Mouse (Mus musculus): ENCODE results near the gene Gdf10. TPM values are rescaled to one million over a fixed set of nuclear protein-coding genes. Genes with fewer than 3 reads are reported as not detected.

The Gdf10 gene
- total and polyA plus RNA-seq, 3 experiments = not detected

DNA sequence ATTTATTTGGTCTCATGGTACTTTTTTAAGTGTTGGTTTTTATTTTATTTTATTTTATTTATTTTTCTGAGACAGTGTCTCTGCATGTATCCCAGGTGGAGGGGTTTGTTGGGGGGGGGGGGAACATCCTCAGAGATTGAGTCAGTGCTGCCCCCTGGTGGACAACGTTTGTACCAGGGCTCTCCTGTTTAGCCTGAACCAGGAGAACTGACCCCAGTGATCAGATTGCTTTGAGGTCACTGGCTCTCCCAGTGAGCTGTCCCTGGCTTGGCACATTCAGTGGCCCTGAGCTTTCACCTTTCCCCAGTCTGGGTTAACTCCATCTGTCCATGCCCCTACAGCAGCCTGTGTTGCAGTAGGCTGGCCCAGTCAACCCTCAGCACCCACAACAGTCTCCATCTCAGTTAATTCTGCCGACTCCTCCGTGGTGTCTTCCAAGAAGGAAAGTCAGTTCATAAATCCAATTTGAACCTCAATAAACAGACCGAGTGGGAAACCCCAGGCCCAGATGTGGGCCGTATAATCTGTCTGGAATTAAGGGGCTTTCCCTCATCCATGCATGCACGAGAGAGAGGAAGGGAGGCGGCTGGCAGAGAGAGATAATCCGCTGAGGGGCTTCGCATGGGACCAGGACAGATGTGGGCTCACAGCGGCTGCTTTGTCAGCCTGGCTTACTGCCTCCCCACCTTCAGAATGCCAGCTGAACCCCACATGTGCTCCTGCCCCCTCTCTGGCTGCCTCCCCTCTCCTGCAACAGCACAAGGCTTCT, 9.7 kb downstream of the Gdf10 start:
- no peaks in the 10 kb centered on the region for H3K4me1 ChIP-seq (ENCODE audit: control insufficient read depth in 1 of 2, insufficient read depth in 2 of 2, low read length in 2 of 2)
- DNase-seq (ENCODE audit: low read depth, low spot score) = no peak

DNA sequence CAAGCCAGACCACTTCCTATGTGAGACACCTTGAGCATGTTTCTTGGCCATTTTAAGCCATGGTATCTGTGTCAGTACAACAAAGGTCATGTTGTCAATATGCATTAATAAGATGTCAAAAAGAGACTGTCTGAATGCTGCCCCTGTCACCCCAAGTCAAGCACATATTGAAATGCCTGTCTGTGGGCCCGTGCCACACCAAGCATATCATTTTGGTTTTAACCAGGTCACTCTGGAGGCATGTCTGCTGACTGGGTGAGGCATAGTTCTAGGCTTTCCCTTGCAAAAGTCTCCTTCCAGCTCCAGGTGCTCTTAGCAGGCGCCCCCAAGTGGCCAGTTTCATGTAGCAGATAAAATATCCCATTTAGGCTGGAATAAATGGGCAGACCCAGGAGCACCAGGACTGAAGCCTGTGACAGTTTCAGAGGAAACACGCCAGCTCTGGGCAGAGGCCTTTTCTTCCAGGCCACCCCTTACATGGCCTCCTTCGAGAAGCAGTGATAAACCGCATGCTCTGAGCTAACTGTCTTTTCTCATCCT, 10.5 kb downstream of the Gdf10 start:
- Histone ChIP-seq H3K27ac (ENCODE audit: control insufficient read depth, low read depth, low read length) (no peak overlapping the region), H3K36me3 (ENCODE audit: control insufficient read depth in 1 of 2, insufficient read depth in 2 of 2, low read length in 2 of 2) (no peaks in the 10 kb centered on the region), H3K9ac (ENCODE audit: control insufficient read depth, low read depth, low read length, poor library complexity, severe bottlenecking) (no peak overlapping the region), H3K4me3 (ENCODE audit: control insufficient read depth in 1 of 2, insufficient read depth in 1 of 2, low read depth in 2 of 2, low read length in 2 of 2) (no peak overlapping the region), H3K9me3 (replicated peaks; ENCODE audit: insufficient read depth, low read length) (no peaks in the 10 kb centered on the region), H3K79me2 (ENCODE audit: control insufficient read depth, insufficient read depth, low read length, poor library complexity) (no peaks in the 10 kb centered on the region), H3K4me1 (ENCODE audit: control insufficient read depth in 1 of 2, insufficient read depth in 2 of 2, low read length in 2 of 2) (no peaks in the 10 kb centered on the region), H3K27me3 (ENCODE audit: control insufficient read depth in 1 of 2, insufficient read depth in 2 of 2, low read length in 2 of 2) (no peaks in the 10 kb centered on the region)
- no peak for DNase-seq (ENCODE audit: low read depth, low spot score)
- no peak for TF ChIP-seq TBP (IDR thresholded peaks at IDR 0.05; ENCODE audit: low read depth, low read length)

More for the DNA sequence above, 9.7 kb downstream of the Gdf10 start:
- Histone ChIP-seq H3K79me2 (ENCODE audit: control insufficient read depth, insufficient read depth, low read length, poor library complexity) (no peaks in the 10 kb centered on the region), H3K4me3 (ENCODE audit: control insufficient read depth in 1 of 2, insufficient read depth in 1 of 2, low read depth in 2 of 2, low read length in 2 of 2) (no peak overlapping the region), H3K9ac (ENCODE audit: control insufficient read depth, low read depth, low read length, poor library complexity, severe bottlenecking) (no peak overlapping the region), H3K36me3 (ENCODE audit: control insufficient read depth in 1 of 2, insufficient read depth in 2 of 2, low read length in 2 of 2) (no peaks in the 10 kb centered on the region), H3K27ac (ENCODE audit: control insufficient read depth, low read depth, low read length) (no peak overlapping the region), H3K27me3 (ENCODE audit: control insufficient read depth in 1 of 2, insufficient read depth in 2 of 2, low read length in 2 of 2) (no peaks in the 10 kb centered on the region), H3K9me3 (replicated peaks; ENCODE audit: insufficient read depth, low read length) (no peaks in the 10 kb centered on the region)
- TF ChIP-seq CTCF (IDR thresholded peaks at IDR 0.05 in 2 of 3, conservative IDR thresholded peaks at IDR 0.05 in 1 of 3; ENCODE audit: control insufficient read depth in 1 of 3, insufficient read depth in 1 of 3, low read depth in 2 of 3, low read length in 3 of 3, poor library complexity in 1 of 3, severe bottlenecking in 1 of 3) = peak in 1 of 3 experiments; percentile 33; a peak in 3 of 6 replicates
- no peak for TF ChIP-seq MYC (IDR thresholded peaks at IDR 0.05; ENCODE audit: low read depth, low read length)

DNA sequence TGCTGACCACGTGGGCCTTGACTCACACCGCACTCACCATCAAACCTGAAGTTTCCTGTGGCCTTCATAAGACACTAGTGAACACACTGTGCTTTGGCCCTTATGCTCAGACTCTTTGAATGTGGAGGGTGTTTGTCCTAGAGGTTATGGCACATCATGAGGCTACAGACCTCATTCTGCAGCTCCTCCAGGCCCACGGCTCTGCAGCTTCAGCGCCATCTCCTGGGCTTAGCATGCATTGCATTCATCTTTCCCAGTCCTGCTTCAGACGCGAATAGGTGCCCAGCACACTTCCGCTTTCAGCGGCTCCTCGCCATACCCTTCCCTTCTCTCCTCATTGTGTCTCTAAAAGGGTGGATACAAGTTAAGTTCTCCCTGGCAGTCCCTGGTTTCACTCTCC, 15.7 kb downstream of the Gdf10 start:
- H3K36me3 ChIP-seq (ENCODE audit: control insufficient read depth in 1 of 2, insufficient read depth in 2 of 2, low read length in 2 of 2) = no peaks in the 10 kb centered on the region
- H3K79me2 ChIP-seq (ENCODE audit: control insufficient read depth, insufficient read depth, low read length, poor library complexity) = no peaks in the 10 kb centered on the region
- no peak for TF ChIP-seq MXI1 (IDR thresholded peaks at IDR 0.05; ENCODE audit: low read depth, low read length)
- no peak for TF ChIP-seq MAX (IDR thresholded peaks at IDR 0.05; ENCODE audit: low read length)
- TF ChIP-seq KAT2A (conservative IDR thresholded peaks at IDR 0.05; ENCODE audit: low read depth, low read length) = no peak
- TF ChIP-seq MYC (IDR thresholded peaks at IDR 0.05; ENCODE audit: low read depth, low read length) = no peak
- no peak for TF ChIP-seq RCOR1 (IDR thresholded peaks at IDR 0.05; ENCODE audit: low read depth, low read length)
- TF ChIP-seq CTCF (IDR thresholded peaks at IDR 0.05 in 2 of 3, conservative IDR thresholded peaks at IDR 0.05 in 1 of 3; ENCODE audit: control insufficient read depth in 1 of 3, insufficient read depth in 1 of 3, low read depth in 2 of 3, low read length in 3 of 3, poor library complexity in 1 of 3, severe bottlenecking in 1 of 3) = peak in 1 of 3 experiments; percentile 2; a peak in 1 of 6 replicates
- TF ChIP-seq ZMIZ1 (IDR thresholded peaks at IDR 0.05; ENCODE audit: low read depth, low read length) = no peak
- no peaks in the 10 kb centered on the region for H3K4me1 ChIP-seq (ENCODE audit: control insufficient read depth in 1 of 2, insufficient read depth in 2 of 2, low read length in 2 of 2)
- no peak for DNase-seq (ENCODE audit: low read depth, low spot score)
- H3K9me3 ChIP-seq (replicated peaks; ENCODE audit: insufficient read depth, low read length) = no peaks in the 10 kb centered on the region
- no peaks in the 10 kb centered on the region for H3K27me3 ChIP-seq (ENCODE audit: control insufficient read depth in 1 of 2, insufficient read depth in 2 of 2, low read length in 2 of 2)
- no peak overlapping the region for H3K9ac ChIP-seq (ENCODE audit: control insufficient read depth, low read depth, low read length, poor library complexity, severe bottlenecking)
- no peak overlapping the region for H3K4me3 ChIP-seq (ENCODE audit: control insufficient read depth in 1 of 2, insufficient read depth in 1 of 2, low read depth in 2 of 2, low read length in 2 of 2)
- no peak overlapping the region for H3K27ac ChIP-seq (ENCODE audit: control insufficient read depth, low read depth, low read length)

All from MEL (cell line).